11 mouse cellular contexts compared by ENCODE assay signal in genomic region chr3:144400374-144400773, GRCm38 (mm10).
DNase-seq lines count a peak whose midpoint lies in the region; ATAC-seq lines count a peak whose summit lies in the region.
"Had no signal": no experiment of that assay in that cellular context is flagged by ENCODE, and none has a peak within 500 bp of the region (broad histone marks: within the 10 kb centered on the region; RNA-seq: fewer than 3 reads in every experiment).

No protein-coding gene starts in this region.

- WGBS in embryonic facial prominence, embryonic 13.5 days, result 73% methylated on average over 8 of the region's 8 CpGs
- WGBS in embryonic facial prominence, embryonic 10.5 days, result 75% methylated on average over 8 of the region's 8 CpGs
- 19% methylated on average over 8 of the region's 8 CpGs for WGBS in heart, embryonic 10.5 days

- no peak for DNase-seq in embryonic facial prominence, embryonic 10.5 days (ENCODE audit: low spot score)
- peak; percentile 78 for DNase-seq in heart, embryonic 10.5 days (ENCODE audit: low spot score)
- DNase-seq in heart, postnatal 25 days (ENCODE audit: low spot score), result peak; percentile 39
- DNase-seq in testis, postnatal 10 days (ENCODE audit: low spot score), result peak; percentile 45
- DNase-seq in kidney, adult 9 months, result no peak
- no peak for DNase-seq in left cerebral cortex, adult 8-10 months (ENCODE audit: low spot score in 2 of 2)
- DNase-seq in thymus, postnatal 0 days (ENCODE audit: low spot score), result no peak

- H3K4me1 ChIP-seq in embryonic facial prominence, embryonic 13.5 days, result peaks cover 32% of the 10 kb centered on the region
- H3K4me1 ChIP-seq in embryonic facial prominence, embryonic 10.5 days, result peaks cover 23% of the 10 kb centered on the region
- H3K4me1 ChIP-seq in heart, embryonic 10.5 days, result peaks cover 30% of the 10 kb centered on the region

- H3K36me3 ChIP-seq in embryonic facial prominence, embryonic 13.5 days, result no peaks in the 10 kb centered on the region
- H3K36me3 ChIP-seq in embryonic facial prominence, embryonic 10.5 days (replicated peaks), result no peaks in the 10 kb centered on the region
- no peaks in the 10 kb centered on the region for H3K36me3 ChIP-seq in heart, embryonic 10.5 days
- H3K36me3 ChIP-seq: forebrain, embryonic 10.5 days; hindbrain, embryonic 15.5 days had no signal

- H3K27ac ChIP-seq in embryonic facial prominence, embryonic 13.5 days, result no peak overlapping the region
- no peak overlapping the region for H3K27ac ChIP-seq in embryonic facial prominence, embryonic 10.5 days (replicated peaks)
- H3K27ac ChIP-seq in heart, embryonic 10.5 days, result peak overlapping the region; percentile 48
- H3K27ac ChIP-seq: hindbrain, embryonic 15.5 days; stomach, postnatal 0 days had no signal

- H3K27me3 ChIP-seq in embryonic facial prominence, embryonic 13.5 days, result peaks cover 46% of the 10 kb centered on the region
- H3K27me3 ChIP-seq in embryonic facial prominence, embryonic 10.5 days (replicated peaks; ENCODE audit: low read depth, poor library complexity, severe bottlenecking), result 0 out of 2 replicates have a peak, but pooled peaks cover 12% of the 10 kb centered on the region
- 0 out of 2 replicates have a peak, but pooled peaks cover 8% of the 10 kb centered on the region for H3K27me3 ChIP-seq in heart, embryonic 10.5 days (ENCODE audit: insufficient read depth, poor library complexity, severe bottlenecking)
- H3K27me3 ChIP-seq: hindbrain, embryonic 15.5 days had no signal

- H3K4me3 ChIP-seq in embryonic facial prominence, embryonic 13.5 days, result no peak overlapping the region
- H3K4me3 ChIP-seq in embryonic facial prominence, embryonic 10.5 days, result no peak overlapping the region
- no peak overlapping the region for H3K4me3 ChIP-seq in heart, embryonic 10.5 days

- no peaks in the 10 kb centered on the region for H3K9me3 ChIP-seq in embryonic facial prominence, embryonic 13.5 days
- H3K9me3 ChIP-seq in embryonic facial prominence, embryonic 10.5 days, result 0 out of 2 replicates have a peak, but pooled peaks cover 2% of the 10 kb centered on the region
- H3K9me3 ChIP-seq in heart, embryonic 10.5 days, result no peaks in the 10 kb centered on the region
- H3K9me3 ChIP-seq: hindbrain, embryonic 15.5 days had no signal

- intact Hi-C loops in heart, postnatal 25 days (cut with DNase I), result no loop called here

- ATAC-seq in embryonic facial prominence, embryonic 13.5 days (ENCODE audit: insufficient number of reproducible peaks, insufficient read depth, low FRiP score, low TSS enrichment, low read depth), result no peak

- peak overlapping the region; percentile 6; the same call in 1 of the 2 replicates for H3K9ac ChIP-seq in embryonic facial prominence, embryonic 13.5 days

- no peak overlapping the region for H3K4me2 ChIP-seq in embryonic facial prominence, embryonic 13.5 days

Comparison
In these comparisons a context has a peak if more than half of its experiments do, and no peak if none do; other contexts are left out.
1. DNase-seq: peak in heart, embryonic 10.5 days (single experiment), heart, postnatal 25 days (single experiment) and testis, postnatal 10 days (single experiment); none in embryonic facial prominence, embryonic 10.5 days (single experiment), kidney, adult 9 months (single experiment), left cerebral cortex, adult 8-10 months (0 of 2) and thymus, postnatal 0 days (single experiment).